Mouse (Mus musculus) heart, adult 2 months (tissue): ENCODE measurements at regions not wholly inside any gene's neighbourhood (a gene's known extent, or its start where the extent isn't known, plus 50 kb on each side); places are given as distances from the start of the nearest gene placed in this dataset.

Source experiments
- CTCF ChIP-seq: fragments of 200-600 bp; IDR thresholded peaks from 2 replicates; pipeline ENCODE4 v1.8.1; 2022; ENCODE audit warnings: antibody characterized with exemption, mild to moderate bottlenecking, moderate library complexity
- EP300 ChIP-seq: fragments of 200-500 bp; IDR thresholded peaks from 2 replicates; pipeline ENCODE4 v1.6.1; 2011; ENCODE audit warnings: low read depth, low read length, control low read depth; ENCODE audit not compliant: insufficient read depth
- POLR2A ChIP-seq: fragments of 200-500 bp; IDR thresholded peaks from 2 replicates; pipeline ENCODE4 v1.6.1; 2011; ENCODE audit warnings: mild to moderate bottlenecking, low read depth, low read length, control low read depth; ENCODE audit not compliant: insufficient read depth

DNA sequence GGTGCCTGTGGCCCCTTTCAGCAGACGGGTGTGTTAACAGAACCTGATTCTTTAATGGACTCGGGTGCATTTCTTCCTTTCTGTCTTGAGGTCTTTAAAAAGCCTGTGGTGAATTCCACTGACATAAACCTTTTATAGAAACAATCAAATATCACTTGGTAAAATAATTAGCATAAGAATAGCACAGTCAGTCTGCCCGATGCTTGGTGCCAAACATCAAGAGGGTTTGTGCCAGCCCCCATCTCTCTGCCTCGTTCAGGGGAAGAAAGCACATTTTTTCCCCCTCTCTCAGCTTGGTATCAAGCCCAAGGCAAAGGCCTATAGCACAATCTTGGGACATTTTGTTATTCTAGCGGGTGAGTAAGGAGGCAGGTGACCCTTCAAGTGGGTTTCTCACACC is 169.8 kb downstream of the Maf start:
- TF ChIP-seq CTCF (no peak), POLR2A (no peak), EP300 (no peak)
